Mouse (Mus musculus): ENCODE results near the gene Mr1.

DNA sequence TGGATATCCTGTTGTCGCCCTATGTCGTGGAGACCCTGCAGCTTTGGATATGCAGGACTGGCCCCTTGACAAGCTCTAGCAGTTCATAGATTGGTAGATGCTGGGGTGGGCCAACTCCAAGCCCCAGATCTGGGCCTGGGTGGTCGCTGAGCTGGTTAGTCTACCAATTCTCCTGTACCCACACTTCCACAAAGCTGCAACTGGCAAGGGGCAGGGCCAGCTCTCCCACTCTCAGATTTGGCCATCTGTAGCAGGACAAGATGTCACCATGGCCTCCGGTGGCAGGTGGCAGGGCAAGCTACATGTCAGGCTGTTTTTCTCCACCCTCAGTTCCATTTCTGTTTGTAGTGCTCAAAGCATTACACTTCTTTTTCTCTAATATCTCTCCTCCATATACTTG, 42.0 kb upstream of the Mr1 start:
- no peak for TF ChIP-seq CHD2 (IDR thresholded peaks at IDR 0.05; ENCODE audit: low read depth, low read length)
- TF ChIP-seq ZC3H11A (IDR thresholded peaks at IDR 0.05; ENCODE audit: borderline replicate concordance, low read depth, low read length) = no peak
